Mouse (Mus musculus): ENCODE measurements around the gene Pik3r1. TPM values are rescaled to one million over a fixed set of nuclear protein-coding genes. Genes with fewer than 3 reads are reported as not detected.

Gene Pik3r1
- polyA plus RNA-seq, 1 experiment from 2014 or later = 95.5 TPM

- H3K27me3 ChIP-seq (ENCODE audit: control insufficient read depth, insufficient read depth, low read length) = no peaks in the 10 kb centered on the region
- H3K9ac ChIP-seq (replicated peaks; ENCODE audit: low read depth, low read length) = no peak overlapping the region
- H3K36me3 ChIP-seq (ENCODE audit: control insufficient read depth, insufficient read depth, low read length) = no peaks in the 10 kb centered on the region
- no peak overlapping the region for H3K4me3 ChIP-seq (ENCODE audit: low read depth, low read length)
- no peak for ATAC-seq (ENCODE audit: insufficient number of reproducible peaks, insufficient read depth, low FRiP score, low read depth)
- WGBS = 61% methylated on average over 4 of the region's 4 CpGs
- no peak overlapping the region for H3K27ac ChIP-seq (ENCODE audit: low read length)
- no peaks in the 10 kb centered on the region for H3K9me3 ChIP-seq (ENCODE audit: control insufficient read depth, low read depth, low read length)
- no peaks in the 10 kb centered on the region for H3K4me1 ChIP-seq (ENCODE audit: control insufficient read depth, insufficient read depth, low read length)
- no peak overlapping the region for H3K4me2 ChIP-seq (replicated peaks; ENCODE audit: low read depth, low read length)
These were observed 135.2 kb downstream of the Pik3r1 start for GRCm38 (mm10) chr13:101632771-101633170.

- H3K9me3 ChIP-seq (ENCODE audit: control insufficient read depth, low read depth, low read length) = no peaks in the 10 kb centered on the region
- WGBS = 87% methylated on average over 7 of the region's 7 CpGs
- ATAC-seq (ENCODE audit: insufficient number of reproducible peaks, insufficient read depth, low FRiP score, low read depth) = no peak
- H3K27me3 ChIP-seq (ENCODE audit: control insufficient read depth, insufficient read depth, low read length) = no peaks in the 10 kb centered on the region
- no peak overlapping the region for H3K9ac ChIP-seq (replicated peaks; ENCODE audit: low read depth, low read length)
- no peak overlapping the region for H3K4me3 ChIP-seq (ENCODE audit: low read depth, low read length)
- no peaks in the 10 kb centered on the region for H3K4me1 ChIP-seq (ENCODE audit: control insufficient read depth, insufficient read depth, low read length)
- H3K36me3 ChIP-seq (ENCODE audit: control insufficient read depth, insufficient read depth, low read length) = no peaks in the 10 kb centered on the region
- no peak overlapping the region for H3K27ac ChIP-seq (ENCODE audit: low read length)
- no peak overlapping the region for H3K4me2 ChIP-seq (replicated peaks; ENCODE audit: low read depth, low read length)
These were observed 136.5 kb downstream of the Pik3r1 start for GRCm38 (mm10) chr13:101631561-101631960.
